Mouse (Mus musculus) embryonic facial prominence, embryonic 15.5 days (tissue): Measurements from ENCODE around the gene Dnm1l. TPM values are rescaled to one million over a fixed set of nuclear protein-coding genes. Genes with fewer than 3 reads are reported as not detected.

ENCODE experiments used
- ATAC-seq: fragments of 200-750 bp; cut with Nextera tagmentation; 2 replicates; pipeline ENCODE4 v1.8.0; 2017; ENCODE audit warnings: low read depth, moderate TSS enrichment; ENCODE audit not compliant: insufficient number of reproducible peaks, low FRiP score, low TSS enrichment
- H3K27ac ChIP-seq: fragments of 300-500 bp; sonication (generic); replicated peaks from 2 replicates; pipeline ENCODE4 v1.5.1; 2015; ENCODE audit warnings: mild to moderate bottlenecking, inconsistent platforms
- H3K27me3 ChIP-seq: fragments of 300-500 bp; sonication (generic); 2 replicates; pipeline ENCODE4 v1.6.1; 2015; ENCODE audit warnings: inconsistent platforms
- H3K36me3 ChIP-seq: fragments of 300-500 bp; sonication (generic); 2 replicates; pipeline ENCODE4 v1.6.1; 2015; ENCODE audit warnings: mild to moderate bottlenecking, inconsistent platforms
- H3K4me1 ChIP-seq: fragments of 300-500 bp; sonication (generic); 2 replicates; pipeline ENCODE4 v1.6.1; 2015; ENCODE audit warnings: inconsistent platforms
- H3K4me2 ChIP-seq: fragments of 300-500 bp; sonication (generic); replicated peaks from 2 replicates; pipeline ENCODE4 v1.6.1; 2015; ENCODE audit warnings: mild to moderate bottlenecking, inconsistent platforms
- H3K4me3 ChIP-seq: fragments of 300-500 bp; sonication (generic); replicated peaks from 2 replicates; pipeline ENCODE4 v1.5.1; 2015; ENCODE audit warnings: mild to moderate bottlenecking, inconsistent platforms
- H3K9ac ChIP-seq: fragments of 300-500 bp; sonication (generic); 2 replicates; pipeline ENCODE4 v1.6.1; 2015; ENCODE audit warnings: inconsistent platforms
- H3K9me3 ChIP-seq: fragments of 300-500 bp; sonication (generic); replicated peaks from 2 replicates; pipeline ENCODE4 v1.6.1; 2016; ENCODE audit warnings: inconsistent platforms
- WGBS: fragments of 180-500 bp; shearing (Covaris S2); methylation state at CpG from one replicate; pipeline ENCODE4 v1.1.7; 2015; 5-methylcytosine and 5-hydroxymethylcytosine counted together
- polyA plus RNA-seq: library from polyadenylated mRNA; unstranded; fragments of >200 nt; fragmentation: Nextera tagmentation; extraction: Ambion mirVana; gene quantifications from 2 replicates; pipeline ENCODE4 v1.2.1, GENCODE M21; 2015

Dnm1l gene
- polyA plus RNA-seq, 1 experiment from 2014 or later = 56.1 TPM

DNA sequence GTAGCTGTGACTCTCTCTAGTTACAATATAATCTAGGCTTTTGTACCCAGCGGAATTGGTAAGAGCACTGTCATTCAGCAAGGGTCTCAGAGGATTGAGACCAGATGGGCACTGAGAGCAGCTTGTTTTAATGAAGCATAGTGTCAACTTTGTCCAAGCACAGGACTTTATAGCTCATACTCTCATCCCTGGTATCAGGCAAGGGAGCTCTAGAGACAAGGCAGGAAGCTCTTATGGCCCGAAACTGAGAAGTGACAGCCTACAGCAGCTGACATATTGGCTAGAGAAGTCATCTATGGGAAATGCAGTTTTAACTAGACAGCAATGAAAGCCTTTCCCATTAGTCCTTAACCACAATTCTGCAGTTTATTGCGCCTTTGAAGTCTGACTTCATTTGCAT, 85.8 kb downstream of the Dnm1l start:
- Histone ChIP-seq H3K27ac (no peak overlapping the region), H3K36me3 (no peaks in the 10 kb centered on the region), H3K4me1 (no peaks in the 10 kb centered on the region), H3K9ac (no peak overlapping the region), H3K27me3 (no peaks in the 10 kb centered on the region), H3K4me3 (no peak overlapping the region), H3K9me3 (no peaks in the 10 kb centered on the region), H3K4me2 (no peak overlapping the region)
- 43% methylated on average over 3 of the region's 3 CpGs for WGBS
- ATAC-seq = no peak

DNA sequence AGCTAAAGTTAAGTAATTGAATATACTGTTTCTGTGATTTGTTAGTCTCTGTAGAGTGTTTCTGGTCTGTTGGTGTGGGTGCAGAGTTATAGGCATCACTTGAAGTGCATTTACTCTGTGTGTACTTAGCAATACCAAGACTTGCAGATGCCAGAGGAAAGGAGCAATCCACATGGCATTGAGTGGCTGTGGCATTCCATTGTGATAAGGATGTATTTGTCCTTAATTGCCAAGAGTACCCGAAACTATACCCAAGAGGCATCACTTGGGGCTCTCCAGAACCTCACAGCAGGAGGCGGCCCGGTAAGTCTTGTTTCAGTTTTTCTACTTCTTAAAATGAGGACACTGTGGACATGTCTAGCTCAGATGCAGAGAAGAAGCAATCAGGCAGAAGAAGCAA, 96.3 kb downstream of the Dnm1l start:
- Histone ChIP-seq H3K9ac (no peak overlapping the region), H3K4me1 (no peaks in the 10 kb centered on the region), H3K4me3 (no peak overlapping the region), H3K9me3 (no peaks in the 10 kb centered on the region), H3K4me2 (no peak overlapping the region), H3K27ac (no peak overlapping the region), H3K36me3 (no peaks in the 10 kb centered on the region), H3K27me3 (no peaks in the 10 kb centered on the region)
- 89% methylated on average over 3 of the region's 3 CpGs for WGBS
- ATAC-seq = no peak

Other genes with a start within 250 kb of the Dnm1l start
- 5.4 and 6.5 TPM in 2 replicates for gene Pkp2, start 145.6 kb downstream of the Dnm1l start, polyA plus RNA-seq
- 31.0 and 33.0 TPM in 2 replicates for gene Yars2, start 56.0 kb downstream of the Dnm1l start, polyA plus RNA-seq
- 4.9 and 5.0 TPM in 2 replicates for gene Fgd4, start 241.6 kb upstream of the Dnm1l start, polyA plus RNA-seq